Mouse (Mus musculus) right cerebral cortex, adult 2 months (tissue): ENCODE data around the gene Pts.

Experiments used
- DNase-seq, 2 experiments: peaks; one replicate each; pipeline ENCODE4 v3.0.0; 2021 to 2022; ENCODE audit warnings: low spot score in 2 of 2

Gene Pts

GRCm38 (mm10) chr9:50528293-50528892, at the start of gene Pts:
Gene Pts (minus strand): TSS chr9:50528724.
- peak; percentile 97 for DNase-seq

- no peak for DNase-seq
Observed at GRCm38 (mm10) chr9:50569599-50570525, 41.3 kb upstream of the Pts start.

GRCm38 (mm10) chr9:50567881-50568280, 39.4 kb upstream of the Pts start:
- DNase-seq: no peak

- DNase-seq: no peak
Observed at GRCm38 (mm10) chr9:50567372-50567771, 38.8 kb upstream of the Pts start.

DNA sequence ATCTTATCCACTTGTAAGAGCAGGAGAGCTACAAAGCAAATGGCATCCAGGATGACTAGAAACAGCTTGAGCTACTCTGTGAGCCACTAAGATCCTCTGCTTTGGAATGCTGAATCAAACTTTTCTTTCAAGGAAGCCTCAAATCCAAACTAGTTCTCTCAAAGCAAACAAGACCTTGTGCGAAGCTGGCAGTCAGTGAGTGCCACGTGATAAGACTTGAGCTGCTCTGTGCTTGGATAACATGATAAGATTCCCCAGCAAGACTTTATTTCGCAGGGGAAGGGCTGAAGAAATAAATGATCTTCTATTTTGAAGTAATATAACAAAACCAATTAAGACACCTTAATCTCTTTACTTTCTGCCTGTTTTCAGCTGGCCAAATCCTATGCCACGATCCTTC, 37.4 kb upstream of the Pts start:
- DNase-seq: no peak

GRCm38 (mm10) chr9:50565173-50565572, 36.6 kb upstream of the Pts start:
- no peak for DNase-seq

GRCm38 (mm10) chr9:50561918-50562360, 33.4 kb upstream of the Pts start:
- no peak for DNase-seq

- DNase-seq: no peak
Observed at GRCm38 (mm10) chr9:50561145-50561917, 32.8 kb upstream of the Pts start, which contains the start of gene Tex12. Gene Tex12 (minus strand): TSS chr9:50561325.

- DNase-seq: no peak
Observed at GRCm38 (mm10) chr9:50555094-50555446, 26.5 kb upstream of the Pts start, which contains the start of gene Bco2. Gene Bco2 (minus strand): TSS chr9:50555181.

DNA sequence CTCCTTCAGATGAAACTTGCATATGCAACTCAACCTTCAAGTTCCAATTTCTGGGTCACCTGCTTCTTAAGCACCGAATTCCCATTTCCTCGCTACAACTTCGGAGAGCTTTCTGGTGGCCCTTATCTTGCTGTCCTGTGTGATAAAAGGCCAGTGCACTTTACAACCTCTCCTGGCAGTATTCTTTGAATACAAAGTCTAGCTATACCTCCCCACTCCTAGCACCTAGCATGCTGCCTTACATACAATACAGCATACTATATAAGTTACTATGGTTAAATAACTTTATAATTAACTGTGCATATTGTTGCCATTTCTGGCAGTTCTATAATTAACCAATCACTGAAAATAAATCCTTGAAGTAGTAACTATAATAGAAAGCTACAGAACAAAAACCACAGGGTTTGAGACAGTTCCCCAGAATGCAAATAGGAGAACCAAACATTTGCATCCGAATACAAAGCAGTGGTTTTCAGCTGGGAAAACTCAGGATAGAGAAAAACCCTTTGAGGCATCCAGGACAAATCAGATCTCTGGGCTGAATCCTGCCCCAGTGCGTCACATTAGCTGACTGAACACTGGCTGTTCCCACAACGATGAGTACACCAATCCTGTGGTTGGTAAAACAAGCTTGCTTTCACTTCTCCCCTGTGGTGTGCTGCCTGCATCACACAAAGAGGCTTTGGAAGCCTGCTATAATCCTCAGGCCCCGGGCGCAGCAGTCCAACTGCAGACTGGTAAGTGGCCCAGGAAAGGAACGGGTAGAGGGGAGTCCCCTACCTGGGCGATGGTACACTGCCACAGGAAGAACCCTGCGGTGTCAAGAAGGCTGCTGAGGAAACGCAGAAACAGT, 25.9 kb upstream of the Pts start, which contains the start of gene Il18:
TSS of gene Il18 (plus strand) at position 587 of the 853 bp plus-strand sequence.
- DNase-seq: peak; percentile 66 to 77

GRCm38 (mm10) chr9:50553547-50553946, 25.0 kb upstream of the Pts start:
- DNase-seq: no peak

DNA sequence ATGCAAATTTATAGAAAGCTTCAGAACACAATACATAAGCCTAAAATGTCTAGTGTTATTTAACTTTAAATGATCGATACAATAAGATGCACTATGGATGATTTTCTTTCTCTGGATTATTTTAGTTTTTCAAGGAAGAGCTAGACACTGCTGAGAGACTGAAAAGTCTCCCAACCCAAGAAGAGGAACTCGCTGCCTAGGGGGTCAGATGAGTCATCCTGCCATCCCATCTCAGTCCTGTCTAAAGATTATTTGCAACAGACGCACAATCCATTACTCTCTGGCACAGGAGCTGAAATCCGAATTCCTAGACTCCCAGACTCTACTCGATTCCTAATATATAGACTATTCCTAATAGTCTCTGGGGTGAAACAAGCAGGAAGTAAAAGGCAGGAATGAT, 23.7 kb upstream of the Pts start:
- no peak for DNase-seq

GRCm38 (mm10) chr9:50548936-50549335, 20.4 kb upstream of the Pts start:
- DNase-seq: no peak

DNA sequence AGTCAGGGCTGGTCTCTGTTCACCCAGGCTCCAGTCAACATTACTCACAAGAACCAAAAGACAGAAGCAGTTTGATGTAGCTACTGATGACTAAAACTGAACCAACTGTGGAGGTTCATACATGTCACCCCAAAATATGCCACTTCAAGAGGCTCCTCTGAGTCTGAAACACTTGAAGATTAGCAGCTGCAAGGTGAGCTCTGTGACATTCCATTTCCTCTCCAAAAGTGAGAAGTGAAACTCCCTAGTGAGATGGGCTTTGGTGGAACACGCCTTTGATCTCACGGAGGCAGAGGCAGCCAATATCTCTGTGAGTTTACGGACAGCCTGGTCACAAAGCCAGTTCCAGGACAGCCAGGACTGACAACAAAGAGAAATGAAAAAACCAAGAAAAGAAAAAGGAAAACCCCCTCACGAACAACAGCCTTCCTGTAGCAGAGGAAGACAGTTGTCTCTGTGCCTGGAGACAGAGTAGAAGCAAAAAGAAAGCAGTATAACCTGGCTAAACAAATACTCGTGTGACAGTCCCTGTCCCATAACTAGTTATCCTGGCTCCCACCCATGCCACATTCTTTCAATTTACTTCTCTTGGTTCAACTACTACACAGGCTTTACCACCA, 19.4 kb upstream of the Pts start:
- no peak for DNase-seq

GRCm38 (mm10) chr9:50542401-50542800, 13.9 kb upstream of the Pts start:
- DNase-seq: no peak

GRCm38 (mm10) chr9:50540170-50540569, 11.6 kb upstream of the Pts start:
- no peak for DNase-seq

DNA sequence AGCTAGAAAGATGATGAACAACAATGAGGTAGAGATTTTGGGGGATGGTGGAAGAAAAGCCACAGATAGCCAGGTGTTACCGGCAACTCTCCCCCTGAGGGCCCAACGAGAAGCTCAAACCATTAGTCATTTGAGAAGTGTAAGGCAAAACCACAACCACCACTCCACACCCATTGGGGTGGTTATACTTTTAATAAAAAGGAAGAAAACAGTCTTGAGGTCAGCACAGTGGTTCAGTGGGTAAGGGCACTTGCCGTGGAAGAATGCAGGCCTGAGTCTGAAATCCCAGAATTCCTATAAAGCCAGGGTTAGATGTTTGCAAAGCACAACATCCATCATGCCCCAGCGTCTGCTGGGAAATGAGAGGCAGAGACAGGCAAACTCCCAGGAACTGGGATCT, 8.8 kb upstream of the Pts start:
- DNase-seq: no peak

DNA sequence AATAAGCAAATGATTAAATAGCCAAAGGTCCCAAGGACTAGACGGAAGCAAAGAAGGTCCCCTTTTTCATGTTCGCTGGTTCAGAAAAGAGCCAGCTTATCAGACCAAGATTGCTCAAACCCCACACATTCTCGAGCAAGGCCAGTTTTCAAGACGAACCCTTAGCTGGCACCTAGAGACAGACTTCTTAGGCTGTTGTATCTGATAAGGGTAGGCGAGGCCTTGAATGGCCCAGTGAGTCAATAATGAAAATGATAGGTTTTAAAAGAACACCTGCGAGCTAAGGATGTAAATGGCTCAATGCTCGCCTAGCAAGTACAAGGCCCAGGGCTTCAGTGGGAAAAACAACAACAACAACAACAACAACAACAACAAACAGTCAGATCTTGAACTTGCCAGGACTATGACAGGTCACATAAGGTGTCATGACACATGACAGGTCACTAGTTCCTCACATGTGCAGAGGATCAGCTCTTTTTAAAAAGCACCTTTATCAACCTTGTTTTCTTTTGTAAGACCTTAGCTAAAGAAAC, 8.1 kb upstream of the Pts start:
- DNase-seq: no peak

DNA sequence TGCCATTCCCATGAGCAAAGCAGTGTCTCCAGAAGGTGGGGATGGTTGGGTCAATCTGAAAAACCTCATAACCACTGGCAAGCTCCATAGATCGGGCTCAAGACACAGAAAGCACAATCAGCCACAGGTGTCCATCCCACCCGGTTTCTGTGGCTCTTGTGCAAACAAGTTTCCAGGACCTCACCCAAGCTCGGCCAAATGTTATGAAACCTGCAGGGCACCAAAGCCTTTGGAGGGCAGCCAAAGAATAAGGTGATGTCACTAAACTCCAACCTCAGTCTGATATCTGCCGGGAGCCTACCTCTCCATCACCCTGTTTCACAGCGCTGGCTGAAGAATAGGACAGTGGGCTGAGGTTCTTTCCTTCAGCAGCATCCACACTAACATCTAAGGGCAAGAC, 7.4 kb upstream of the Pts start:
- DNase-seq: no peak

DNA sequence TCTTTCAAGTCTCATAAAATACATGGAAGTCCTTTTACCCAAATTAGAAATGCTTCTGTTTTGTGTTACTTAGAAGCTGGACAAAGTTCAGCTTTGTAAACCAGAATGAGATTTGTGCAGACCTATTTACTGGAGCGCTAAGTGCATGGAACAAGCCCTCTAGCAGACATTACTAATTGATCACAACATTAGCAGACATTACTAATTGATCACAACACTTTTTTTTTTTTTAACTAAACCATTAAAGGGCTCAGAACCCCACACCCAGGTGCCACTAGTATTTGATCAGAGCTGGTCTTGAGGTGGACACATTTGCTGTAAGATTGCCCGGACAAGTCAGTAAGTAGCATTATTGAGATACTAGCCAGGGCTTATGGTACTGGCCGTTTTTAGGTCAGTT, 5.3 kb upstream of the Pts start:
- DNase-seq: no peak

GRCm38 (mm10) chr9:50533328-50533727, 4.8 kb upstream of the Pts start:
- no peak for DNase-seq
